Mouse (Mus musculus): ENCODE measurements around the gene Wdr95.

GRCm38 (mm10) chr5:149508094-149509029 is 20.1 kb upstream of the Wdr95 start:
- TF ChIP-seq CTCF (IDR thresholded peaks at IDR 0.05) (no peak), EP300 (IDR thresholded peaks at IDR 0.05) (no peak)
